Mouse (Mus musculus): ENCODE measurements around the gene Coa7. TPM values are rescaled to one million over a fixed set of nuclear protein-coding genes. Genes with fewer than 3 reads are reported as not detected.

Gene Coa7
- polyA plus RNA-seq, 1 experiment from 2014 or later: 31.9 TPM

- H3K27ac ChIP-seq (ENCODE audit: low read length): no peak overlapping the region
- H3K9ac ChIP-seq (replicated peaks; ENCODE audit: low read depth): no peak overlapping the region
- H3K36me3 ChIP-seq (ENCODE audit: insufficient read depth, low read length): peaks cover 5% of the 10 kb centered on the region; the same call in 1 of the 2 replicates
- H3K27me3 ChIP-seq (replicated peaks; ENCODE audit: insufficient read depth, low read length): no peaks in the 10 kb centered on the region
- 63% methylated on average over 10 of the region's 10 CpGs for WGBS
- no peak overlapping the region for H3K4me2 ChIP-seq (replicated peaks; ENCODE audit: low read depth, low read length)
- ATAC-seq: no peak
- TF ChIP-seq CTCF (IDR thresholded peaks at IDR 0.05): no peak
- no peak for TF ChIP-seq EP300 (IDR thresholded peaks at IDR 0.05)
- no peak for DNase-seq (ENCODE audit: low spot score)
- H3K4me1 ChIP-seq (ENCODE audit: insufficient read depth, low read depth, low read length): no peaks in the 10 kb centered on the region
- no peaks in the 10 kb centered on the region for H3K9me3 ChIP-seq (ENCODE audit: low read length)
- H3K4me3 ChIP-seq (ENCODE audit: low read depth, low read length): no peak overlapping the region
Measured at GRCm38 (mm10) chr4:108338811-108339210, 10.9 kb downstream of the Coa7 start.

- Histone ChIP-seq H3K4me3 (ENCODE audit: low read depth, low read length) (no peak overlapping the region), H3K9ac (replicated peaks; ENCODE audit: low read depth) (no peak overlapping the region), H3K36me3 (ENCODE audit: insufficient read depth, low read length) (peaks cover 5% of the 10 kb centered on the region; the same call in 1 of the 2 replicates), H3K4me1 (ENCODE audit: insufficient read depth, low read depth, low read length) (no peaks in the 10 kb centered on the region), H3K27me3 (replicated peaks; ENCODE audit: insufficient read depth, low read length) (no peaks in the 10 kb centered on the region), H3K27ac (ENCODE audit: low read length) (no peak overlapping the region), H3K4me2 (replicated peaks; ENCODE audit: low read depth, low read length) (no peak overlapping the region), H3K9me3 (ENCODE audit: low read length) (no peaks in the 10 kb centered on the region)
- TF ChIP-seq CTCF (IDR thresholded peaks at IDR 0.05): peak; percentile 87
- TF ChIP-seq EP300 (IDR thresholded peaks at IDR 0.05): no peak
- peak; percentile 82 for ATAC-seq
- peak; percentile 91 for DNase-seq (ENCODE audit: low spot score)
- 10% methylated on average over 4 of the region's 4 CpGs for WGBS
Measured at GRCm38 (mm10) chr4:108339277-108339690, 11.3 kb downstream of the Coa7 start.

GRCm38 (mm10) chr4:108344631-108345083 is 16.7 kb downstream of the Coa7 start:
- Histone ChIP-seq H3K4me2 (replicated peaks; ENCODE audit: low read depth, low read length) (no peak overlapping the region), H3K4me3 (ENCODE audit: low read depth, low read length) (no peak overlapping the region), H3K9ac (replicated peaks; ENCODE audit: low read depth) (no peak overlapping the region), H3K4me1 (ENCODE audit: insufficient read depth, low read depth, low read length) (peaks cover 9% of the 10 kb centered on the region; the same call in 1 of the 2 replicates), H3K27ac (ENCODE audit: low read length) (no peak overlapping the region), H3K36me3 (ENCODE audit: insufficient read depth, low read length) (no peaks in the 10 kb centered on the region), H3K9me3 (ENCODE audit: low read length) (no peaks in the 10 kb centered on the region), H3K27me3 (replicated peaks; ENCODE audit: insufficient read depth, low read length) (no peaks in the 10 kb centered on the region)
- DNase-seq (ENCODE audit: low spot score) (no peak), ATAC-seq (no peak)
- WGBS: 19% methylated on average over 7 of the region's 7 CpGs
- TF ChIP-seq CTCF (IDR thresholded peaks at IDR 0.05): no peak
- no peak for TF ChIP-seq EP300 (IDR thresholded peaks at IDR 0.05)

GRCm38 (mm10) chr4:108345826-108346225 is 17.9 kb downstream of the Coa7 start:
- Histone ChIP-seq H3K4me1 (ENCODE audit: insufficient read depth, low read depth, low read length) (peaks cover 15% of the 10 kb centered on the region; the same call in 1 of the 2 replicates), H3K27ac (ENCODE audit: low read length) (no peak overlapping the region), H3K4me2 (replicated peaks; ENCODE audit: low read depth, low read length) (no peak overlapping the region), H3K9me3 (ENCODE audit: low read length) (no peaks in the 10 kb centered on the region), H3K36me3 (ENCODE audit: insufficient read depth, low read length) (no peaks in the 10 kb centered on the region), H3K27me3 (replicated peaks; ENCODE audit: insufficient read depth, low read length) (no peaks in the 10 kb centered on the region), H3K4me3 (ENCODE audit: low read depth, low read length) (no peak overlapping the region), H3K9ac (replicated peaks; ENCODE audit: low read depth) (no peak overlapping the region)
- TF ChIP-seq CTCF (IDR thresholded peaks at IDR 0.05) (no peak), EP300 (IDR thresholded peaks at IDR 0.05) (no peak)
- 41% methylated on average over 5 of the region's 5 CpGs for WGBS
- DNase-seq (ENCODE audit: low spot score) (no peak), ATAC-seq (no peak)

GRCm38 (mm10) chr4:108347111-108347510 is 19.2 kb downstream of the Coa7 start:
- H3K4me3 ChIP-seq (ENCODE audit: low read depth, low read length): no peak overlapping the region
- peaks cover 17% of the 10 kb centered on the region; the same call in 1 of the 2 replicates for H3K4me1 ChIP-seq (ENCODE audit: insufficient read depth, low read depth, low read length)
- no peaks in the 10 kb centered on the region for H3K36me3 ChIP-seq (ENCODE audit: insufficient read depth, low read length)
- 57% methylated on average over 5 of the region's 5 CpGs for WGBS
- no peak overlapping the region for H3K9ac ChIP-seq (replicated peaks; ENCODE audit: low read depth)
- TF ChIP-seq EP300 (IDR thresholded peaks at IDR 0.05) (no peak), CTCF (IDR thresholded peaks at IDR 0.05) (no peak)
- no peak overlapping the region for H3K4me2 ChIP-seq (replicated peaks; ENCODE audit: low read depth, low read length)
- H3K27me3 ChIP-seq (replicated peaks; ENCODE audit: insufficient read depth, low read length): no peaks in the 10 kb centered on the region
- no peaks in the 10 kb centered on the region for H3K9me3 ChIP-seq (ENCODE audit: low read length)
- DNase-seq (ENCODE audit: low spot score) (peak; percentile 84), ATAC-seq (peak; percentile 63)
- no peak overlapping the region for H3K27ac ChIP-seq (ENCODE audit: low read length)

- Histone ChIP-seq H3K27me3 (replicated peaks; ENCODE audit: insufficient read depth, low read length) (no peaks in the 10 kb centered on the region), H3K4me3 (ENCODE audit: low read depth, low read length) (no peak overlapping the region), H3K36me3 (ENCODE audit: insufficient read depth, low read length) (no peaks in the 10 kb centered on the region), H3K4me2 (replicated peaks; ENCODE audit: low read depth, low read length) (no peak overlapping the region), H3K4me1 (ENCODE audit: insufficient read depth, low read depth, low read length) (peaks cover 17% of the 10 kb centered on the region; the same call in 1 of the 2 replicates), H3K9me3 (ENCODE audit: low read length) (no peaks in the 10 kb centered on the region), H3K27ac (ENCODE audit: low read length) (no peak overlapping the region), H3K9ac (replicated peaks; ENCODE audit: low read depth) (no peak overlapping the region)
- 31% methylated on average over 5 of the region's 5 CpGs for WGBS
- DNase-seq (ENCODE audit: low spot score) (no peak), ATAC-seq (peak; percentile 28)
- TF ChIP-seq CTCF (IDR thresholded peaks at IDR 0.05): no peak
- TF ChIP-seq EP300 (IDR thresholded peaks at IDR 0.05): no peak
Measured at GRCm38 (mm10) chr4:108348256-108348875, 20.4 kb downstream of the Coa7 start.
